Mouse (Mus musculus) neural tube, embryonic 13.5 days (tissue): ENCODE results near the gene Rgp1. TPM values are rescaled to one million over a fixed set of nuclear protein-coding genes. Genes with fewer than 3 reads are reported as not detected.

Source experiments
- ATAC-seq: fragments of 200-750 bp; cut with Nextera tagmentation; 2 replicates; pipeline ENCODE4 v1.8.0; 2017; ENCODE audit warnings: low read depth, mild to moderate bottlenecking, moderate TSS enrichment, moderate library complexity
- H3K27ac ChIP-seq: fragments of 300-500 bp; sonication (generic); replicated peaks from 2 replicates; pipeline ENCODE4 v1.5.1; 2015; ENCODE audit warnings: moderate library complexity, mild to moderate bottlenecking, inconsistent platforms
- H3K27me3 ChIP-seq: fragments of 300-500 bp; sonication (generic); 2 replicates; pipeline ENCODE4 v1.6.1; 2015; ENCODE audit warnings: mild to moderate bottlenecking, inconsistent platforms
- H3K36me3 ChIP-seq: fragments of 300-500 bp; sonication (generic); 2 replicates; pipeline ENCODE4 v1.6.1; 2015; ENCODE audit warnings: mild to moderate bottlenecking, inconsistent platforms
- H3K4me1 ChIP-seq: fragments of 300-500 bp; sonication (generic); replicated peaks from 2 replicates; pipeline ENCODE4 v1.6.1; 2015; ENCODE audit warnings: inconsistent platforms
- H3K4me2 ChIP-seq: fragments of 300-500 bp; sonication (generic); 2 replicates; pipeline ENCODE4 v1.6.1; 2015; ENCODE audit warnings: inconsistent platforms, mild to moderate bottlenecking, moderate library complexity
- H3K4me3 ChIP-seq: fragments of 300-500 bp; sonication (generic); 2 replicates; pipeline ENCODE4 v1.5.1; 2015; ENCODE audit warnings: mild to moderate bottlenecking, inconsistent platforms
- H3K9ac ChIP-seq: fragments of 300-500 bp; sonication (generic); 2 replicates; pipeline ENCODE4 v1.6.1; 2015; ENCODE audit warnings: moderate library complexity, mild to moderate bottlenecking, inconsistent platforms
- H3K9me3 ChIP-seq: fragments of 300-500 bp; sonication (generic); 2 replicates; pipeline ENCODE4 v1.6.1; 2016; ENCODE audit warnings: inconsistent platforms
- WGBS: fragments of 180-500 bp; shearing (Covaris S2); methylation state at CpG from one replicate; pipeline ENCODE4 v1.1.7; 2015; 5-methylcytosine and 5-hydroxymethylcytosine counted together
- polyA plus RNA-seq: library from polyadenylated mRNA; unstranded; fragments of >200 nt; fragmentation: Nextera tagmentation; extraction: Ambion mirVana; gene quantifications from 2 replicates; pipeline ENCODE4 v1.2.1, GENCODE M21; 2015

The Rgp1 gene
- polyA plus RNA-seq, 1 experiment from 2014 or later, result 23.9 TPM

DNA sequence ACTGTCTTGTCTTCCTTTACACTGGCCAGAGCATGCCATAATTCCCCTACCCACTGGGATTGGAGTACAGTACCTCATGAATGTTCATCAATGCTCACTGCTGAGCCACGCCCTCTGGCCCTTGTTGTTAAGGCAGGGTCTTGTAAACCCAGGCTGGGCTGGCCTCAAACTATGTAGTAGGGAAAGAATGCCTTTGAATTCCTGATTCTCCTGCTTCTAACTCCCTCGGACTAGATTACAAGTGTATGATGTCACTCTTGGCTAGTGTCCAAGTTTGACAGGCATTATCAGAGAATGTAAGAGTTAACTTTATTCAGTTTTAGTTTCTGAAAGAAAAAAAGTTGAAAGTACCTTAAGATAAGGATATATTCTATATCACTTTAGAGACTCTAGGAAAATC, 14.3 kb upstream of the Rgp1 start:
- ATAC-seq, result no peak
- Histone ChIP-seq H3K27me3 (no peaks in the 10 kb centered on the region), H3K4me1 (peaks cover 38% of the 10 kb centered on the region), H3K36me3 (peaks cover 51% of the 10 kb centered on the region), H3K4me2 (peak overlapping the region; percentile 91), H3K9ac (no peak overlapping the region), H3K4me3 (no peak overlapping the region), H3K9me3 (no peaks in the 10 kb centered on the region), H3K27ac (no peak overlapping the region)
- WGBS, result 50% methylated on average over 2 of the region's 2 CpGs

DNA sequence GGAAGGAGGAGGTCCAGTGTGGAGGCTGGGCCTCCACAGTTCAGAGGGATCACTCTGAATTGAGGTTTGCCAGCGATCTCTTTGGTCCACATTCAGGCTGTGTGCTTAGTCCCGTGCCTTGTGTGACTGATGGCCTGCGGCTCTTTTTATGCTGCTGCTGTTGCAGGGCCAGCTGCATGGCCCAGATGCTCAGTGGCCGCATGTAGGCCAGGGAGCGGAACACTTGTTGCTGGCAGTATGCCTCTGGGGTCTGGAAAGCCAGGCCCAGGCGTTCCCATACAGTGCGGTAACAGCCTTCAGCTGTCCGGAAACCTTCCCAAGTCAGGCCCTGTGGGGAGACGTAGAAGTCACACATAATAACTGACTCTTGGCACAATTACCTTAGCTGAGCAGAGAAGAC, 11.4 kb upstream of the Rgp1 start:
- Histone ChIP-seq H3K4me2 (no peak overlapping the region), H3K9ac (no peak overlapping the region), H3K4me1 (peaks cover 15% of the 10 kb centered on the region), H3K27ac (no peak overlapping the region), H3K27me3 (no peaks in the 10 kb centered on the region), H3K4me3 (no peak overlapping the region), H3K9me3 (no peaks in the 10 kb centered on the region), H3K36me3 (peaks cover 80% of the 10 kb centered on the region)
- 94% methylated on average over 9 of the region's 9 CpGs for WGBS
- no peak for ATAC-seq

DNA sequence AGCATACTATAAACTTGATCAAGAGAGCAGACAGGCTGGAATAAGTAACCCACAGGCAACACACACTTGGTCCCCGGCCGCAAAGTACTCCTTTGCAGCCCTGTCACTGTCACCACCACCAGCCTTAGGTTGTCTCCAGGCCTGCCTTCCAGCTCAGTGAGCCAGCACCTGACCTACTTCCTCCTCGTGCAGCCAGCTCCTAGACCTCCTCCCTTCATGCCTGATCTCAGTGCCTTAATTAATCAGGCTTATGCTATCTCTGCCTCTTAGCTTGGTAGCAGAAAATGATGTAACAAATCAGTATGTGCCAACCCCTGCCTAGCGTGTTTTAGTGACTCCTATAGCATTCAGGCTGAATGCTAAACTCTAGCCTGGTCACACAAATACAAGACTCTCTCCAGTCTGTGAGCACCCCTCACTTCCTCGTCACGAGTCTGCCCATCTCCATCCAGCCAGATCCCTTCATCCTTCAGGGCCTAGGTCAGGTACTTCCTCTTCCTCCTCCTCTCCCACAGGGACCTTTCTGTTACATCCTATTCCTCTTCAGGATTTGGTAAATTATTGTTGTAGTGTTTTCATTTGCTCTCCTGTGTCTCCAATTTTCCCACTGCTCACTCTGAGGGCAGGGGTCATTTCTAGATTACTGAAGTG, 7.0 kb upstream of the Rgp1 start:
- Histone ChIP-seq H3K36me3 (peaks cover 77% of the 10 kb centered on the region), H3K4me1 (peaks cover 25% of the 10 kb centered on the region), H3K9ac (no peak overlapping the region), H3K4me2 (no peak overlapping the region), H3K27me3 (no peaks in the 10 kb centered on the region), H3K27ac (no peak overlapping the region), H3K4me3 (no peak overlapping the region), H3K9me3 (no peaks in the 10 kb centered on the region)
- 85% methylated on average over 6 of the region's 6 CpGs for WGBS
- ATAC-seq, result no peak

DNA sequence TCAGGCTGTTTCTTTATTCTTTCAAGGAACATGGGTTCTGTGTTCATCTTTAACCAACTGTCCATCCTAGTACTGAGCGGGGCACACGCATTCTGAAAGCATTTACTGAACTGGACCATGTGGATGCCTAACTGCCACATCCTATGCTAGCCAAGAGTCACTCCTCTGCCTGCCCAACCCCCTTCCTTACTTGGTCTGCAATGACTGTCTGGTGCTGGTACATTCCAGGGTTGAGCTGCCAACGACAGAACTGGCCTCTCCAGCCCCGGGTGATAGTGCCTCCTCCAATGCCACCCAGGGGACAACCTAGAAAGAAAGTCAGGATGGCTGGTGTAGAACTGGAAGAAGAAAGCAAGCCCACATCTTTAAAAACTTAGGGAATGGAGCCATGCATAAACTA, 5.0 kb upstream of the Rgp1 start:
- Histone ChIP-seq H3K4me2 (no peak overlapping the region), H3K4me1 (peaks cover 42% of the 10 kb centered on the region), H3K36me3 (peaks cover 57% of the 10 kb centered on the region), H3K4me3 (no peak overlapping the region), H3K9ac (no peak overlapping the region), H3K27me3 (no peaks in the 10 kb centered on the region), H3K9me3 (no peaks in the 10 kb centered on the region), H3K27ac (no peak overlapping the region)
- ATAC-seq, result no peak
- 92% methylated on average over 4 of the region's 4 CpGs for WGBS

DNA sequence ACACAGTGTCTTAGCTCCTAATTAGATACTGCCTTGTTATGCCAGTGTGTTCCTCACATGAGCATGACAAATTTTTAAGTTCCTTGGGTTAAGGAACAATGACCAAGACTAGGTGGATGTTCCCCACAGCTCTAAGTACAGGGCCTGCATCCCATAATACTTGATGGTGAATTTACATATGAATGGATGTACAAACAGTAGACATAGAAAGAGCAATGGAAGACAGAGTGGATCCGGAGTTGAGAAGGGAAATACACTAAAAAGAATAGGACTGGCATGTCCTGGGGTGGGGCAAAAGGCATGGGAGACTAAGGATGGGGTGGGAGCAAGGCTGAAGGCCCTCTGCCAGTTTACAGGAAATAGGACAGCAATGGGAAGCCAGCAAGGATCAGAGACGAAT, 3.2 kb upstream of the Rgp1 start:
- Histone ChIP-seq H3K9ac (peak overlapping the region; percentile 53), H3K27ac (no peak overlapping the region), H3K4me3 (peak overlapping the region; percentile 16), H3K9me3 (no peaks in the 10 kb centered on the region), H3K4me2 (peak overlapping the region; percentile 94), H3K4me1 (peaks cover 53% of the 10 kb centered on the region), H3K36me3 (peaks cover 41% of the 10 kb centered on the region), H3K27me3 (no peaks in the 10 kb centered on the region)
- 61% methylated on average over 2 of the region's 2 CpGs for WGBS
- ATAC-seq, result no peak

DNA sequence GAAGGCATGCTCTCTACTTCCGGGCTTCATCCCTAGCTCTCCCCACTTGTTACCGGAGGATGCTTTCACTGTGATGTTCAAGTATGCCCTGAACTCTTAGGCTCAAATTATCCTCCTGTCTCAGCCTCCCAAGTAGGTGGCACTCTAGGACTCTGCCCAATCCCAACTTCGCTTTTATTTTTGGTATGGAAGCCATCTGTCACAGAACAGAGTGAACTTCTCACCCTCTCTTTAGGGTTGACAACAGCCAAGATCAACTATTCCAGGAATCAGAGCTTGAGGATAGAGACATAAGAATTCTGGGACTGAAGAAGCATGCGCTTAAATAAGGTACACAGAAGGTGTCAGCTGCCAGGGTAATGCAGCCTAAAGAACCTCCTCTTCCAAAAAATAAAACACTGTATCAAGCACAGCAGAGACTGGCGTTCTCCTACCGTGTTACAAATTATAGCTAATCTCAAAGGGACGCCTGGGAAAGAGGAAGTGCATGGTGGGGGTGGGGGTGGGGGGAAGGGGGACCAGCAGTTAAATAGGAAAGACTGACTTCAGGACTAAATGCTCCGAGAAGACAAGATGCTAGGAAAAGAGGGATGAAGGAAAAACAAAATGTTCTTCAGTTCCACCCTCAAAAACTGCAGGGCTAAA, 1.2 kb upstream of the Rgp1 start:
- Histone ChIP-seq H3K36me3 (peaks cover 41% of the 10 kb centered on the region), H3K4me2 (peak overlapping the region; percentile 94), H3K9ac (peak overlapping the region; percentile 91), H3K27ac (no peak overlapping the region), H3K27me3 (no peaks in the 10 kb centered on the region), H3K9me3 (no peaks in the 10 kb centered on the region), H3K4me3 (peak overlapping the region; percentile 91), H3K4me1 (peaks cover 53% of the 10 kb centered on the region)
- WGBS, result 50% methylated on average over 8 of the region's 8 CpGs
- ATAC-seq, result no peak

DNA sequence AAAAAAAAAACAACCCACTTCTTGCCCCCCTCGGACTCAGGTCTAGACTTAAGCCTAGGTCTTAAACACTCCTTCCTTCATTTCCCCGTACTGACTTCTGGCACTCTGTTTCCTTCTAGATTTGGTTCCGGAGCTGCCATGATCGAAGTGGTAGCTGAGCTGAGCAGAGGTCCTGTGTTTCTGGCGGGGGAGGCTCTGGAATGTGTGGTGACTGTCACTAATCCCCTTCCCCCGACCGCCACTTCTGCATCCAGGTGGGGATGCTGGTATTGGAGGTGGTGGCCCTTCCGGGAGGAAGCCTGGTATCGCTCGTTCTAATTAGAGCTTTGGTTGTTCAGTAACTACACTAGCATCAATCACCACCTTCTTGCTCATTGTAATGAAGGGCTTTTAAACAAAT, 741 bp downstream of the Rgp1 start:
- Histone ChIP-seq H3K9me3 (no peaks in the 10 kb centered on the region), H3K4me1 (peaks cover 51% of the 10 kb centered on the region), H3K27ac (peak overlapping the region; percentile 84), H3K4me2 (peak overlapping the region; percentile 94), H3K36me3 (peaks cover 41% of the 10 kb centered on the region), H3K27me3 (no peaks in the 10 kb centered on the region), H3K9ac (peak overlapping the region; percentile 91), H3K4me3 (peak overlapping the region; percentile 91)
- WGBS, result 5% methylated on average over 10 of the region's 10 CpGs
- no peak for ATAC-seq

DNA sequence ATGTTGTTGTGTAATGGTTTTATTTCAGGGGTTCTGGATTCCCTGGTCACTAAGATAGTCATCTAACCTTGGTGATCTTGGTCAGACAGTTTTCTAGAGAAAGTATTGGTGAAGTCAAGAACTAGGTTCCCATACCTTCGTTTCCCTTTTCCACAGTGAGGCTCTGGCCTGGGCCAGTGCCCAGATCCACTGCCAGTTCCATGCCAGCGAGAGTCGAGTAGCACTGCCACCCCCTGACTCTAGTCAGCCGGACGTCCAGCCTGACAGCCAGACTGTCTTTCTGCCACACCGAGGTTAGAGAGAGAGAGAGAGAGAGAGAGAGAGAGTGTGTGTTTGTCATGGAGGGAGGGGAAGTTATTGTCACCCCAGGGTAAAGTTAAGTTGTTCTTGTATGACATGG, 1.2 kb downstream of the Rgp1 start:
- Histone ChIP-seq H3K4me1 (peaks cover 47% of the 10 kb centered on the region), H3K4me3 (peak overlapping the region; percentile 91), H3K9ac (peak overlapping the region; percentile 91), H3K27me3 (no peaks in the 10 kb centered on the region), H3K9me3 (no peaks in the 10 kb centered on the region), H3K36me3 (peaks cover 45% of the 10 kb centered on the region), H3K4me2 (peak overlapping the region; percentile 94), H3K27ac (no peak overlapping the region)
- WGBS, result 83% methylated on average over 6 of the region's 6 CpGs
- no peak for ATAC-seq

DNA sequence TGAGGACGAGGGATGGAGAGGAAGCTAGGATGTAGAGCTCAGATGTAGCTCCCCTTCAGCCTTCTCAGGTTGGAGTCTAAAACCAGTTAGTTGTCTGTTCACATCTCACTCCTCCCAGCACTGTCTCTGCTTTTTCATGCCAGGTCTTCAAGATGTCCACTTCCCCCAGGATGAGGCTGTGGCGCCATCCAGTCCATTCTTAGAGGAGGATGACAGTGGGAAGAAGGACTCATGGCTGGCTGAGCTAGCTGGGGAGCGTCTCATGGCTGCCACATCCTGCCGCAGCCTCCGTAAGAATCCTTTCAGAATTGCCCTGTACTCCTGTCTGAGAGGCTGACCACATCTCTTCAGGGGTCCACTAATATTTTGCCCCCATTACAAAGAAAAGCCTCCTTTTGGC, 2.2 kb downstream of the Rgp1 start:
- 92% methylated on average over 5 of the region's 5 CpGs for WGBS
- no peaks in the 10 kb centered on the region for H3K9me3 ChIP-seq
- peaks cover 37% of the 10 kb centered on the region for H3K4me1 ChIP-seq
- H3K27me3 ChIP-seq, result no peaks in the 10 kb centered on the region
- H3K4me2 ChIP-seq, result no peak overlapping the region
- no peak overlapping the region for H3K4me3 ChIP-seq
- H3K27ac ChIP-seq, result no peak overlapping the region
- H3K9ac ChIP-seq, result no peak overlapping the region
- peaks cover 47% of the 10 kb centered on the region for H3K36me3 ChIP-seq
- no peak for ATAC-seq

DNA sequence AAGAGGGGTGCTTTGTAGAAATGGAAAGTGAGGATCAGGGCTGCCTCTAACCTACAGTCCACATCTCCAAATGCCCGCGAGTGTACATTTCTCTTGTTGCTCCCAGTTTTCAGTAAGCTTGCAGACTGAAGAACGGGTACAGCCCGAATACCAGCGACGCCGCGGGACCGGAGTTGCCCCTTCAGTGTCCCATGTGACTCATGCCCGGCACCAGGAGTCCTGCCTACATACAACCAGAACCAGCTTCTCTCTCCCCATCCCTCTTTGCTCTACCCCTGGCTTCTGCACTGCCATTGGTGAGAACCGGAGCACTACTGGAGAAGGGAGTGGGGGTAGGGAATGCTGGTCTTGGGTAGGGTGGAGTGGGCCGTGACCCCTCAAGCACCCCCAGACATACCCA, 2.9 kb downstream of the Rgp1 start:
- Histone ChIP-seq H3K27me3 (no peaks in the 10 kb centered on the region), H3K9me3 (no peaks in the 10 kb centered on the region), H3K4me1 (peaks cover 30% of the 10 kb centered on the region), H3K27ac (no peak overlapping the region), H3K9ac (no peak overlapping the region), H3K4me2 (no peak overlapping the region), H3K36me3 (peaks cover 47% of the 10 kb centered on the region), H3K4me3 (no peak overlapping the region)
- ATAC-seq, result no peak
- 93% methylated on average over 12 of the region's 12 CpGs for WGBS

DNA sequence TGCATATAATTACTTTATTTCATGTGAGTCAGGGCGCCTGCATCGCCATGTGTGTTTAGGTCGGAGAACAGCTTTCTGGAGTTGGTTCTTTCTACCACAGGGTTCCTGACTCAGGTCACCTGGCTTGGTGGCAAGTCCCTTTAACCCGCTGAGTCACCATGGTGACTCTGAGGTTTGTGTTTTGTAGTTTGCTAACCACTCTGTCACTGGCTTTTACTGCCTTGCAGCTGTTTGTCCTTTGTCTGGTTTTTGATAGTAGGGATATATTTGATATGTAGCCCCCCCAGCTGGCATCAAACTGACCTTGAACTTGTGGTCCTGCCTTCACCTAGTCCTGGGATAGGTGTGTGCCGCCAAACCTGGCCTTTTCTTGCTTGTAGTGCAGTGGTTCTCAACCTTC, 3.7 kb downstream of the Rgp1 start:
- ATAC-seq, result no peak
- no peaks in the 10 kb centered on the region for H3K27me3 ChIP-seq
- H3K9ac ChIP-seq, result no peak overlapping the region
- H3K9me3 ChIP-seq, result no peaks in the 10 kb centered on the region
- H3K36me3 ChIP-seq, result peaks cover 47% of the 10 kb centered on the region
- peaks cover 21% of the 10 kb centered on the region for H3K4me1 ChIP-seq
- H3K4me3 ChIP-seq, result no peak overlapping the region
- H3K27ac ChIP-seq, result no peak overlapping the region
- H3K4me2 ChIP-seq, result no peak overlapping the region
- 88% methylated on average over 5 of the region's 5 CpGs for WGBS

DNA sequence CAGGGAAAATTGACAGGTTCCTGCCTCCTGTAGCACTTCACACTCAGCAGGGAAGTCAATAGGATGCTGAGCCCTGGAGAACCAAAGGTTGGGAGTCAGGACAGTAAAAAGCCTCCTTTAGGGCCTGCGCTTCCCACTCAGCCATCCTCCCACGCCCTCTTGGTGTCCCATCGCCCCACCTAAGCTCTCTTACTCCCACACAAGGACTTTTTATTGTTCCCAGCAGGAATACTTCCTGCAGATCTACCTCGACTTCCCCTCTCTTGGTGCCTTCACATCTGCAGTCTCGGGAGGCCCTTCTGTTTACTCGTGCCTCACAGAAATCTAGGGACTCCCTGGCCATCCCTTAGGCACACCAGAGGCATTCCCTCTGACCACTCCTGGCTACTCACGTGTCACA, 4.9 kb downstream of the Rgp1 start:
- H3K27ac ChIP-seq, result no peak overlapping the region
- no peak overlapping the region for H3K9ac ChIP-seq

More for the DNA sequence above, 4.9 kb downstream of the Rgp1 start:
- Histone ChIP-seq H3K4me3 (no peak overlapping the region), H3K9me3 (no peaks in the 10 kb centered on the region), H3K4me2 (no peak overlapping the region), H3K27me3 (no peaks in the 10 kb centered on the region), H3K36me3 (peaks cover 47% of the 10 kb centered on the region), H3K4me1 (peaks cover 12% of the 10 kb centered on the region)
- WGBS, result 82% methylated on average over 7 of the region's 7 CpGs
- no peak for ATAC-seq
